Mouse (Mus musculus) ES-CJ7 (cell line): ENCODE data around the gene Hmgcs2.

Experiments used
- DNase-seq: peaks from one replicate; pipeline ENCODE4 v3.0.0; 2011; ENCODE audit warnings: low read depth, low spot score

Gene Hmgcs2

DNA sequence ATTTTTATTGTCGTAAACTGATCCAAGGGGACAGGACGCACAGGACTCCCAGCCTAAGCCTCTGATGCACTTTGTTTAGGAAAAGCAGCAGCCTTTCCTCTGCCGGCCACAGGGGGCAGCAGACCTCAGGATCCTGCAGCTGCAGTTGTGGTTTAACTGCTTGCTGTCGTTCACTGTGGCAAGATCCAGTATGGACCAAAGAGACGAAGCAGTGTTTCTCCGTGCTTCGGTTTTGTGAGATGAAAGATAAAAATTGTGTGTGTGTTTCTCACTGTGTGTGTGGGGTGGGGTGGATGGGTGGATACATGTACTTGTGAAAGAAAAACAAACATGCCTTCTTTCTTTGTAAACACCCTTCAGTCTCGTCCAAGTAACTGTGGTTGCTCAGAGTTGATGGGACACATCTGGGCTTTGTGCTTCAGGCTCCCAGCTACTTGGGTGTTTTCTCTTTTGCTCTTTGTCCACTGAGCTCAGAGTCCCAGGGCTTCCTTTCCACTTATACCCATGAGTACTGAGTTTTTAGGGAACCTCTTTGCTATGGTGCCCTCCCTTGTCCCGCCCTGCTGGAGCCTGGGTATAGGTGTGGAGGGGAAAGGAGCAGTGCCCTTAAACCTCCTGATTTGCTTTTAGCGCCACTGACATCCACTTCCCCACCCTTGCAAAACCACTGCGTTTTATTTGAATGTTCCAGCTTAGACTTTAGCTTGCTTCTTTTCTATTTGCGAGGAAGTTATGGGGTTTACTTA is 871 bp downstream of the Hmgcs2 start:
- DNase-seq: peak; percentile 64

DNA sequence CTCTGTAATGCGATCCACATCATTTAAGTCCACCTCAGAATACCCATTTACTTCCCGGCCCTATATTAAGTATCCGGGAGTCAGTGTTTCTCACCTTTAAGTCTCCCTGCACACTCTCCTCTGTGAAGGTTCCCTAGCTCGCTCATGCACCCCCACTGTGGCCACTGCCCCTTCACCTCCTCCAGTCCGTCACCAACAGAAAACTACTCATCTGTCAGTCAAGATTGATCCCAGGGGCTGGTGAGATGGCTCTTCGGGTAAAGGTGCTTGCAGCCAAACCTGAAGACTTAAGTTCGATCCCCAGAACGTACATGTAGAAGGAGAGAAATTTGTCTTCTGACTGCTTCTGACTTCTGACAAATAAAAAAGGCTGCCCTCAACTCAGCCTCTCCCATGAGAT is 2.2 kb downstream of the Hmgcs2 start:
- no peak for DNase-seq

DNA sequence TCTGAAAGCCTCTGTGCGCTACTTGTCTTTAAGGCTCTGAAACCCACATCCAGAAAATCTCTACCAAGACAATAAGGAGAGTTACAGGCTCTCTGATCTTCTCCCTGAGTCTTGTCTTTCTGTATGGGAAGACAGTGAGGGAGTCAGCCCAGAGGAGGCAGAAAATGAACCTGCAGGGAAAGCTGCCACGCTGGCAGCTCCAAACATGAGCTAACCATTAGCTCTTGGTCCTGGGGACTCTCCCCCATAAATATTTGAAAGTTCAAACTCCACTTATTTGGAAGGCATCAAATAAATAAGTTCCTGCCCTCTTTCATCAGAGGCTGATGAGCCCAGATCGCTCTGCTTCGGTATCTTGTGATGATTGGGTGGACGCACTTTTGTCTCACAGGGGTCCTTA is 3.0 kb downstream of the Hmgcs2 start:
- no peak for DNase-seq

DNA sequence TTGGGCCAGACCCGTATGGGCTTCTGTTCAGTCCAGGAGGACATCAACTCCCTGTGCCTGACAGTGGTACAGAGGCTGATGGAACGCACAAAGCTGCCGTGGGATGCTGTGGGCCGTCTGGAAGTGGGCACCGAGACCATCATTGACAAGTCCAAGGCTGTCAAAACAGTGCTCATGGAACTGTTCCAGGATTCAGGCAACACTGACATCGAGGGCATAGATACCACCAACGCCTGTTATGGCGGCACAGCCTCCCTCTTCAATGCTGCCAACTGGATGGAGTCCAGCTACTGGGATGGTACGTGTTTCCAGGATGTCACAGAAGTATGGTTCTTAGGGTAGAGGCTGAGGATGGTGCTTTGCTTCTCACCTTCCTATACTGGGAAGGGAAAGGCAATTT is 10.8 kb downstream of the Hmgcs2 start:
- DNase-seq: no peak

DNA sequence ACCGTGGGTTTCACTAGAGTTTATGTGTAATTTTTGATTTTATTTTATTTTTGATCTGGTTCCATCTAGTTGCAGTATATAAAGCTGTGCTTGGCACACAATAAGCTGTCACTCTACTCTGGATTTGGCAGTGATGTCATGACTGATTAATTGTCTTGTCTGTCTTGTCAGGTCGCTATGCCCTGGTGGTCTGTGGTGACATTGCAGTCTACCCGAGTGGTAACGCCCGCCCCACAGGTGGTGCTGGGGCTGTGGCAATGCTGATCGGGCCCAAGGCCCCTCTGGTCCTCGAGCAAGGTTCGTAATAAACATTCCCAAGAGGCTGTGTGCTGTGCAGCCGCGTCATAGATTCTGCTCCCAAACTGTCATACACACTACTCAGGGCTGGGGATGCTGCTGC is 15.7 kb downstream of the Hmgcs2 start:
- DNase-seq: peak; percentile 53

GRCm38 (mm10) chr3:98299391-98300100 is 19.3 kb downstream of the Hmgcs2 start:
- DNase-seq: no peak

DNA sequence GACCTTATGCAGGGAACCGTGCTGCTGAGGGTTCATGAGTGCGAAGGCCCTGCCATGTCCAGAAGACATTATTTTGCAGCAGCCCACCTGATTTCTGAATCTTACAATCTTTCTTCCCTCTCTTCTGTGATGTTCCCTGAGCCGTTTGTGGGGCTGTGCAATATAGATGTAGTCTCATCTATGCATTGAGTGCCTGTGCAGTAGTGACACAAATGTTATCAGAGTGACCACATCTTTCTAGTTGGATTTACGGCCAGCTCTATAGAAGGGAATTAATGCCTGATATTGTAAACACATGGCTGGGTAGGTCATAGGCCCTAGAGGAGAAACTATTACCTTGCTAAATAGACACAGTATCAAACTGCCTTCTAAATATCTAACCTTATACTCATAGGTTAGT is 20.0 kb downstream of the Hmgcs2 start:
- no peak for DNase-seq

GRCm38 (mm10) chr3:98301761-98302160 is 21.5 kb downstream of the Hmgcs2 start:
- DNase-seq: no peak

DNA sequence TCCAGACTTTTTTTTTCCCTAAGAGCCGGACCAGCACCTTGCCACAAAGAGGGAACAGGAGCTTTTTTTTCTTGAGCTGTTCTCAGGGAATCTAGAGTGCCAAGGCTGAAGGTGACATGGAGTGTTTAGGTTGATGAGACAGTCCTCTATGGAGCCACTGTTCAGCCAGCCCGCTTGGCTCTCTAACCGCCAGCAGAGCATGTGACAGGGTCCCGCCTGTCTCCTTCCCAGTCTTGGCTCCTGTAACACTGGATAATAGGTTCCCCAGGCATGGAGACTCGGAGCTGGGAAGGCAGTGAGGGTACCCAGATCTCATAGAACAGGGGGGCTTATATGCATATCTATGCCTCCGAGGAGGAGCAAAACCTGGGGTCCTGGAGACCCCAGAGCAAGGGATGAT is 28.4 kb downstream of the Hmgcs2 start:
- no peak for DNase-seq

DNA sequence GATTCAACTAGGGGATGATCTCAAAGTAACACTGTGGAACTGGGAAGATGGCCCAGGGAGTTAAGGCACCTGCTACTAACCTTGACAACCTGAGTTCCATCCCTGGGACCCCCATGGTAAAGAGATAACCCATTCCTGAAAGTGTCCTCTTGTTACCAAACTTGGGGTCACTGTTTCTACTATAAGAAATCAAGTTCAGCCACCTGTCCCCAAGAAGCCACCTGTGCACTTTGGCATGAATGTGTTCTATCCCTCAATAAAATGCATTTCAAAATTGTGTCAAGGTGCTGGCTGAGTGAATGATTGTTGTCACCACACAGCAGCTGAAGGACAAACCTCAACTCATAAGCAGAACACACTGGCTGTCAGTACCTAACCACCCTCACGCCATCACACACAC is 30.2 kb downstream of the Hmgcs2 start:
- DNase-seq: no peak

DNA sequence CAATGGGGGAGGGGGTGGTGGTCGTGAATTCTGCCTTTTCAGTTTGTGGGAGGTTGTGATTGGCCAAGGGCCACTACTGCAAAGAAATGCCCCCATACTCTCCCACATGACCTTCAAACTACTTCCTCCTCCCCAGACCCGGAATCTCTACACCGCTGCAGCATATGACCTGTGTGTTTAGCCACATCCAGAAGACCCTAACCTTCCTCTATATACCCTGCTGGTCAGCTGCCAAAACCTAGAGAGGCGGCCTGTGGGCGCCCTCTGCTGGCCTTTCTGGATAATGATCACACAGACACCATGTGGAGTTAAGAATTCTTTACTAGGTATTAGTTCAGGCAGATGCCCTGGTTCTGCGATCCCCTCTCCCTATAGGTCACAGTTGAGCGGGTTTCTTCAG is 32.6 kb downstream of the Hmgcs2 start:
- DNase-seq: peak; percentile 56

DNA sequence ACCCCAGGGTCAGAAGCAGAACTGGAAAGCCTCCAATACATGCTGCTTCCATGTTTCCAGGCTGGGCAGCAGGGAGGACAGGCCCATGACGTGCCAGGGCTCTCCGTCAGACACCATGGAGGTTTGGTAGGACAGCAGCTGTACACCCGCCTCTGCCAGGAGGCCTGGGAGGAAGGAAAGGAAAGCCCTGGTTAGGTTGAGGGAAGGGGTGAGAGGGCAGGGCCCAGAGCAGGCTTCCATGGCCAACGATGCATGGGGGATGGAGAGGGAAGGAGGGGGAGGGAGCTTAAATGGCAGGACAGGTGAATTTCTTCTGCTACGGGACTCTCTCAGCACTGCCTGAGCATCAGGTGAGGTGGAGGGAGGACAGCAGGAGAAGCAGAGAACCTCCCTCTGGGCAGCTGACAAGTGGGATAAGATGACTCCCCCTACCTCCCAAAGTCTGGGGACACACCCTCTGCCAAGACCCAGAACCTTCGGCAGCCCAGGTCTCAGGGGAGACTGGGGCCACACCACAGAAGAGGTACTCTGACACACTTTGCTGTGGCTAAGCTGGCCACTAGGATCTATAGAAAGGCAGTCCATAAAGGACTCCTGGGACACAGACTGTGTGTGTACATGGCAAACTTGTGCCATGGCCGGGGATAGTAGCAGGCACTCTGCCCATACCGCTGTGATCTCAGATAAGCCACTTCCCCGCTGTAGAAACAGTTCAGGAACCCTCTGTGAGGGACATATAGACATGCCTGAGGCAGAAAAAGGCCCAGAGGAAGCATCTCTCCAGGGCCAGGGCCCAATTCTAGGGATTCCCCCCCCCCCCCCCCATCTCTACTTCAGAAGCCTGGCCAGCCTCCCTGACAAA is 33.3 kb downstream of the Hmgcs2 start:
- no peak for DNase-seq

DNA sequence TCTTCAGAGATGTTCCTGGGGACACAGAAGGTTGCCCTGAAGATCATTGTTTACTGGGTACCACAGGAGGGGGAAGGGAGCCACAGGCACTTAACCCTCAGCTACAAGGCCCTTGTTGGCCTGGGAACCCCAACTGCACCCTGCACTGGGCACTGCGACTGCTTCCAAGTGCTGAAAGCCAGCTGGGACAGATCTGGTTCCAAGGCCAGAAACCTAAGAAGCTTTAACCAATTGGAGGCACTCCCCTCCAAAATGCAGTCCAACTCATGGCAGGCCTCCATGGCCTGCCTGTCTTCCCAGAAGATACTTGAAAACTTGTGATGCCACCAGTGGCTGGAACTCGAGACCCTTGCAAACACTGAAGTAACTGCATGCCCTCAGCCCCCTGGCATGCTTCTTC is 34.9 kb downstream of the Hmgcs2 start:
- DNase-seq: no peak

DNA sequence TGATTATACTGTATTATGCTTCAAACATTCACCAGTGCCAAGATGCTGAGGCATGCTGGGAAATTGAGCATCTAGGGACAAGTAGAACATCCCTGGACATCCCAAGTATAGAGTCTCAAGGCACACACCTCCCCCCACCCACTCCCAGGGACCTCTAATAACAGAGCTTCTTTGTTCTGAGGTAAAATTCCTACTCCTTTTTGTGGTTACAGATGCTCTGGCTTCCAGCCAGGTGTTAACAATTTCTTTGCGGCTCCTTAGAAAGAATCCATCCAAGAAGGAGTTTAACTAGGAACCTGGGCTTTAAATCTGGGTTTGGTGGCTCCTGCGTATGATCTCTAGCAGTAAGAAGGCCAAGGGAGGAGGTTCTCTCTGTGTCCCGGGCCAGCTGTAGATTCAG is 36.9 kb downstream of the Hmgcs2 start:
- DNase-seq: no peak

GRCm38 (mm10) chr3:98319190-98319589 is 39.0 kb downstream of the Hmgcs2 start:
- no peak for DNase-seq

GRCm38 (mm10) chr3:98322209-98322608 is 42.0 kb downstream of the Hmgcs2 start:
- no peak for DNase-seq

GRCm38 (mm10) chr3:98324235-98324634 is 44.0 kb downstream of the Hmgcs2 start:
- no peak for DNase-seq

- DNase-seq: no peak
Observed at GRCm38 (mm10) chr3:98334010-98334409, 53.8 kb downstream of the Hmgcs2 start.

DNA sequence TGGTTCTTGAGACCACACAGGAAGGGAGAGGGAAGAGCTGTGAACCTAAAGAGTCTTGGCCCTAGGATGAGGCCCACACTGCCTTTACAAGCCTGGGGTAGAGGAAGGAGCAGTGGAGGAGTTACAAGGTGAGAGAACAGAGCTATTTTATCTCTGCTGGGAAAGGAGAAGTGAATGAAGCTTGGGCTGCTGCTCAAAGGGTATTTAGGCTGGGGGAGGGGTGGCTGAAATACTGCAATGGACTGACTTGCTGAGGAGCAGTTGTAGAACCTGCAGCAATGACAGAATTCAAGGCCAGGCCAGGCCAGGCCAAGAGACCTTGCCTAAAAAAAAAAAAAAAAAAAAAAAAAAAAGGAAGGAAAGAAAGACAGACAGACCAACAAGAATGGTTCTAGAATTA is 55.1 kb downstream of the Hmgcs2 start:
- no peak for DNase-seq

DNA sequence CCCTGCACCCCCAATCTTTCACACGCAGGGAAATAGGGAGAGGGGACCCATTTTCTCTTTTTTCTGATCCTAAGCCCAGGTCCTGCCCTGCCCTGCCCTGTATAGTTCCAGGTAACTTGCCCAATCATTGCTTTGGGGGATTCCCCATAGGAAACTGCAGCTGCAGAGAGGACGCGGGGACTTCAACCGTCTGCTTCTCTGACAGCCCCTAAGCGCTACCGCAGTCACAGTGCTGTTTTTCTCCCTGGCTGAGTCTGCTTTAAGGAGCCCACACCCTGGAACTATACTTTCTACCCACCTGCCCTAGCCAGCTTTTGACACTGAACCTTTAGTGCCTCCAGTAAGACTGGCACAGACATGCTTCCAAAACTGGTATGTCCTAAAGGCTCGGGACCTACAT is 55.7 kb downstream of the Hmgcs2 start:
- DNase-seq: no peak

- DNase-seq: no peak
Observed at GRCm38 (mm10) chr3:98336661-98337654, 56.7 kb downstream of the Hmgcs2 start.
